Mouse (Mus musculus): ENCODE measurements at regions not wholly inside any gene's neighbourhood (a gene's known extent, or its start where the extent isn't known, plus 50 kb on each side); places are given as distances from the start of the nearest gene placed in this dataset.

- no peaks in the 10 kb centered on the region for H3K27me3 ChIP-seq (ENCODE audit: control insufficient read depth, insufficient read depth, low read length)
- no peak overlapping the region for H3K4me3 ChIP-seq (ENCODE audit: control insufficient read depth, insufficient read depth, low read length)
- H3K36me3 ChIP-seq (ENCODE audit: control insufficient read depth, insufficient read depth, low read length) = no peaks in the 10 kb centered on the region
- 96% methylated on average over 12 of the region's 12 CpGs for WGBS
- TF ChIP-seq POLR2A (IDR thresholded peaks at IDR 0.05; ENCODE audit: control insufficient read depth, extremely low read depth, insufficient read depth, low read length, poor library complexity) (no peak), CTCF (IDR thresholded peaks at IDR 0.05; ENCODE audit: borderline replicate concordance, control insufficient read depth, extremely low read depth, insufficient read depth, low read length, poor library complexity) (no peak)
- no peak overlapping the region for H3K27ac ChIP-seq (ENCODE audit: control insufficient read depth, insufficient read depth, low read length)
- no peak for DNase-seq
- H3K4me1 ChIP-seq (replicated peaks; ENCODE audit: control insufficient read depth, insufficient read depth, low read length) = peaks cover 6% of the 10 kb centered on the region
Observed at GRCm38 (mm10) chr6:52473042-52473589, 159.8 kb downstream of the Evx1 start.

DNA sequence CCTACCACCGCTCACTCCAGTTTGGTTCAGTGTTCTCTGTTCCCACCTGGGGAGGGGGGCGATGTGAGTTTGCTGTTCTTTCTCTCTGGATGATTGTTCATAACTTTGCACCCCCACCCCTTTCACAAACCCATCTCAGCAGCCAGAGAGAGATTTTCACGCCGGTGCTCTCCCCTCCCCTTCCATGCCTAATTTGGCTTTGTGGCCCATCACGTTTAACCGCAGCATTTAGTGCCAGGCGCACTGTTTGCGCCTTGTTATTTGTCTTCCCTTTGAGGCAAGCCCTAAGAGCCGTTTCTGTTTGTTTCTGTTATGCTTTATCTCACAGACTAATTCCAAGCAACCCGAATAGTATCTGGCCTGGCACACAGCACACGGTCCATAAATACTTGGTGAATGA, 160.6 kb downstream of the Evx1 start:
- 16% methylated on average over 11 of the region's 11 CpGs for WGBS
- no peaks in the 10 kb centered on the region for H3K27me3 ChIP-seq (ENCODE audit: control insufficient read depth, insufficient read depth, low read length)
- no peak for DNase-seq
- H3K4me1 ChIP-seq (replicated peaks; ENCODE audit: control insufficient read depth, insufficient read depth, low read length) = peaks cover 6% of the 10 kb centered on the region
- H3K36me3 ChIP-seq (ENCODE audit: control insufficient read depth, insufficient read depth, low read length) = no peaks in the 10 kb centered on the region
- H3K27ac ChIP-seq (ENCODE audit: control insufficient read depth, insufficient read depth, low read length) = no peak overlapping the region
- TF ChIP-seq POLR2A (IDR thresholded peaks at IDR 0.05; ENCODE audit: control insufficient read depth, extremely low read depth, insufficient read depth, low read length, poor library complexity) = no peak
- no peak for TF ChIP-seq CTCF (IDR thresholded peaks at IDR 0.05; ENCODE audit: borderline replicate concordance, control insufficient read depth, extremely low read depth, insufficient read depth, low read length, poor library complexity)
- H3K4me3 ChIP-seq (ENCODE audit: control insufficient read depth, insufficient read depth, low read length) = no peak overlapping the region

DNA sequence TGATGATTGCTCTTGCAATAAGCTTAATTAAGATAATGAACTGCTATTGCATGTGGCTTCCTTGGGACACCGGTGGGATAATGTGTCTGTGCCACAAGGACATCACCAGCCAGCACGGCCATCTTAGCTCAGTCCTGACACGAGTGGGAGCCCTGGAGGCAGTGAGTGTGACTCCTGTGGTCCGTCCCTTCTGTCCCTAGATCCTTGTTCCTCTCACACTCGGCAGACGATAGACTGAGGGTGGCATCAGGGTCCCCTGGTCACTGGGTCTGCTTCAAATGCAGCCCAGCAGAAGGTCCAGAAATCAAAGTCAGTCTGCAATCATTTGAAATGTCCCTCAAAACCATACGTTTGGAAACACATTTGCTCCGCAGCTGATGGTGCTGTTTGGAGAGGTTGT, 162.4 kb downstream of the Evx1 start:
- H3K36me3 ChIP-seq (ENCODE audit: control insufficient read depth, insufficient read depth, low read length) = no peaks in the 10 kb centered on the region
- TF ChIP-seq POLR2A (IDR thresholded peaks at IDR 0.05; ENCODE audit: control insufficient read depth, extremely low read depth, insufficient read depth, low read length, poor library complexity) (no peak), CTCF (IDR thresholded peaks at IDR 0.05; ENCODE audit: borderline replicate concordance, control insufficient read depth, extremely low read depth, insufficient read depth, low read length, poor library complexity) (no peak)
- no peak for DNase-seq
- H3K27me3 ChIP-seq (ENCODE audit: control insufficient read depth, insufficient read depth, low read length) = no peaks in the 10 kb centered on the region
- H3K27ac ChIP-seq (ENCODE audit: control insufficient read depth, insufficient read depth, low read length) = no peak overlapping the region
- no peak overlapping the region for H3K4me3 ChIP-seq (ENCODE audit: control insufficient read depth, insufficient read depth, low read length)
- H3K4me1 ChIP-seq (replicated peaks; ENCODE audit: control insufficient read depth, insufficient read depth, low read length) = peaks cover 6% of the 10 kb centered on the region
- WGBS = 96% methylated on average over 8 of the region's 8 CpGs

DNA sequence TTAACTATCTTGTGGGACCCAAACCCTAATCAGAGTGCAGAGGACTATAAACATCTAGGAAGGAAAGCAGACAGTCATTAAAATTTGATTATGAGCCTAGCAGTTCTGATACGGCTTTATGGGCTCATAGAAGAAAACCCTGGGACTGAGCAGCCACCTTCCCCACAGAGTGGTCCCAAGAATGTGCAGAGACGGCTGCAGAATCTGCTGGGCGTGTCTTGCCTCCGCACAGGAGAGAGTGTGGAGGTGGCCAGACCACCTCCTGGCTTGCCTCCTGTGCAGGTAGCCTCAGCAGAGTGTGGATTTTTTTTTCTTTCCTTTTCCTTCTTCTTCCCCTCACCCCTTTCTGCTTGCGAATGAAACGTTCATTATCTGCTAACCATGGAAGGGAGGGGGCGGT, 163.3 kb downstream of the Hibadh start:
- TF ChIP-seq POLR2A (IDR thresholded peaks at IDR 0.05; ENCODE audit: control insufficient read depth, extremely low read depth, insufficient read depth, low read length, poor library complexity) (no peak), CTCF (IDR thresholded peaks at IDR 0.05; ENCODE audit: borderline replicate concordance, control insufficient read depth, extremely low read depth, insufficient read depth, low read length, poor library complexity) (no peak)
- Histone ChIP-seq H3K27me3 (ENCODE audit: control insufficient read depth, insufficient read depth, low read length) (no peaks in the 10 kb centered on the region), H3K4me1 (replicated peaks; ENCODE audit: control insufficient read depth, insufficient read depth, low read length) (peaks cover 6% of the 10 kb centered on the region), H3K27ac (ENCODE audit: control insufficient read depth, insufficient read depth, low read length) (no peak overlapping the region), H3K36me3 (ENCODE audit: control insufficient read depth, insufficient read depth, low read length) (no peaks in the 10 kb centered on the region), H3K4me3 (ENCODE audit: control insufficient read depth, insufficient read depth, low read length) (no peak overlapping the region)
- no peak for DNase-seq
- WGBS = 64% methylated on average over 7 of the region's 7 CpGs

- Histone ChIP-seq H3K27ac (ENCODE audit: control insufficient read depth, insufficient read depth, low read length) (no peak overlapping the region), H3K36me3 (ENCODE audit: control insufficient read depth, insufficient read depth, low read length) (no peaks in the 10 kb centered on the region), H3K4me3 (ENCODE audit: control insufficient read depth, insufficient read depth, low read length) (no peak overlapping the region), H3K4me1 (replicated peaks; ENCODE audit: control insufficient read depth, insufficient read depth, low read length) (peaks cover 6% of the 10 kb centered on the region), H3K27me3 (ENCODE audit: control insufficient read depth, insufficient read depth, low read length) (no peaks in the 10 kb centered on the region)
- no peak for DNase-seq
- WGBS = 26% methylated on average over 7 of the region's 7 CpGs
- TF ChIP-seq POLR2A (IDR thresholded peaks at IDR 0.05; ENCODE audit: control insufficient read depth, extremely low read depth, insufficient read depth, low read length, poor library complexity) = no peak
- TF ChIP-seq CTCF (IDR thresholded peaks at IDR 0.05; ENCODE audit: borderline replicate concordance, control insufficient read depth, extremely low read depth, insufficient read depth, low read length, poor library complexity) = no peak
Observed at GRCm38 (mm10) chr6:52477380-52477779, 162.8 kb downstream of the Hibadh start.

DNA sequence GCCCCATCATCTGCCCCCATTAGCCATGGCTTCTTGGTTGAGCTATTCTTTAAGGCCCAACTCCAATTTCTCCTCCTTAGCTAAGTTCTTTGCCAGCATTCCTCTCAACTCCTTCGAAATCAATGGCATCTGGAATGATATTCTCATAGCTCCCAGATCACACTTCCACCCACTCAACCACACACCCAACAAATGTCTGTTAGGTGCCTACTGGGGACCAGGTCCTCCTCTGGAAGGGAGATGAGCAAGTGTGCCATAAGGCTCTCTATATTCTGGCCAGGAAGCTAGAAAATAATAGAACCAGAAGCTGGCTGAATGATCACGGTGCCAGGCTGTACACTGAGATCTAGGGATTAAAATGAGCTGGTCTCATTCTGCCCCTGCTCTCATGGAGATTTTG, 161.6 kb downstream of the Hibadh start:
- Histone ChIP-seq H3K4me1 (replicated peaks; ENCODE audit: control insufficient read depth, insufficient read depth, low read length) (peaks cover 5% of the 10 kb centered on the region), H3K27me3 (ENCODE audit: control insufficient read depth, insufficient read depth, low read length) (no peaks in the 10 kb centered on the region), H3K27ac (ENCODE audit: control insufficient read depth, insufficient read depth, low read length) (no peak overlapping the region), H3K36me3 (ENCODE audit: control insufficient read depth, insufficient read depth, low read length) (no peaks in the 10 kb centered on the region), H3K4me3 (ENCODE audit: control insufficient read depth, insufficient read depth, low read length) (no peak overlapping the region)
- 94% methylated on average over 2 of the region's 2 CpGs for WGBS
- TF ChIP-seq CTCF (IDR thresholded peaks at IDR 0.05; ENCODE audit: borderline replicate concordance, control insufficient read depth, extremely low read depth, insufficient read depth, low read length, poor library complexity) (no peak), POLR2A (IDR thresholded peaks at IDR 0.05; ENCODE audit: control insufficient read depth, extremely low read depth, insufficient read depth, low read length, poor library complexity) (no peak)
- DNase-seq = no peak

GRCm38 (mm10) chr6:52479200-52479599, 161.0 kb downstream of the Hibadh start:
- H3K27me3 ChIP-seq (ENCODE audit: control insufficient read depth, insufficient read depth, low read length) = no peaks in the 10 kb centered on the region
- no peak overlapping the region for H3K4me3 ChIP-seq (ENCODE audit: control insufficient read depth, insufficient read depth, low read length)
- no peak for DNase-seq
- no peak overlapping the region for H3K27ac ChIP-seq (ENCODE audit: control insufficient read depth, insufficient read depth, low read length)
- no peaks in the 10 kb centered on the region for H3K36me3 ChIP-seq (ENCODE audit: control insufficient read depth, insufficient read depth, low read length)
- H3K4me1 ChIP-seq (replicated peaks; ENCODE audit: control insufficient read depth, insufficient read depth, low read length) = 0 out of 2 replicates have a peak, but pooled peaks cover 2% of the 10 kb centered on the region
- WGBS = 79% methylated on average over 12 of the region's 12 CpGs
- no peak for TF ChIP-seq CTCF (IDR thresholded peaks at IDR 0.05; ENCODE audit: borderline replicate concordance, control insufficient read depth, extremely low read depth, insufficient read depth, low read length, poor library complexity)
- TF ChIP-seq POLR2A (IDR thresholded peaks at IDR 0.05; ENCODE audit: control insufficient read depth, extremely low read depth, insufficient read depth, low read length, poor library complexity) = no peak
